Mouse (Mus musculus) macrophage (primary cell): Measurements from ENCODE around the gene Acoxl. TPM values are rescaled to one million over a fixed set of nuclear protein-coding genes. Genes with fewer than 3 reads are reported as not detected.
A peak's percentile ranks its signal among the peaks of the same experiment; 100 is the strongest.

Experiments
- H3K27ac ChIP-seq: fragments of 350-480 bp; formaldehyde crosslinking; 2 replicates; pipeline ENCODE4 v1.9.0; 2021
- H3K36me3 ChIP-seq: fragments of 350-480 bp; formaldehyde crosslinking; 2 replicates; pipeline ENCODE4 v1.9.0; 2021; ENCODE audit errors: inconsistent target
- H3K4me3 ChIP-seq: fragments of 350-480 bp; formaldehyde crosslinking; 2 replicates; pipeline ENCODE4 v1.9.0; 2021; ENCODE audit errors: inconsistent target
- H3K79me2 ChIP-seq: fragments of 350-480 bp; formaldehyde crosslinking; 2 replicates; pipeline ENCODE4 v1.9.0; 2021; ENCODE audit errors: inconsistent target
- WGBS: methylation state at CpG from one replicate; pipeline ENCODE4 v1.1.7; 2026; ENCODE audit warnings: inconsistent platforms; ENCODE audit not compliant: missing documents; 5-methylcytosine and 5-hydroxymethylcytosine counted together
- polyA plus RNA-seq: library from polyadenylated mRNA; stranded (reverse); fragments of 250-400 nt; gene quantifications from 3 replicates; pipeline ENCODE4 v1.2.4, GENCODE M21; 2018; ENCODE audit warnings: inconsistent platforms

Acoxl gene
- polyA plus RNA-seq, 1 experiment from 2014 or later = not detected

GRCm38 (mm10) chr2:128060213-128060612 lies 221.5 kb downstream of the Acoxl start:
- no peaks in the 10 kb centered on the region for H3K79me2 ChIP-seq
- H3K36me3 ChIP-seq = no peaks in the 10 kb centered on the region
- no peak overlapping the region for H3K4me3 ChIP-seq
- WGBS = 18% methylated on average over 6 of the region's 6 CpGs
- H3K27ac ChIP-seq = peak overlapping the region; percentile 75

- 14% methylated on average over 6 of the region's 6 CpGs for WGBS
- H3K27ac ChIP-seq = peak overlapping the region; percentile 75
- no peak overlapping the region for H3K4me3 ChIP-seq
- H3K79me2 ChIP-seq = no peaks in the 10 kb centered on the region
- H3K36me3 ChIP-seq = no peaks in the 10 kb centered on the region
Measured at GRCm38 (mm10) chr2:128060680-128061287, 222.1 kb downstream of the Acoxl start.

- Histone ChIP-seq H3K36me3 (no peaks in the 10 kb centered on the region), H3K4me3 (no peak overlapping the region), H3K79me2 (no peaks in the 10 kb centered on the region), H3K27ac (peak overlapping the region; percentile 75)
- WGBS = 49% methylated on average over 7 of the region's 7 CpGs
Measured at GRCm38 (mm10) chr2:128061491-128061890, 222.8 kb downstream of the Acoxl start.

GRCm38 (mm10) chr2:128062756-128063155 lies 224.1 kb downstream of the Acoxl start:
- no peaks in the 10 kb centered on the region for H3K36me3 ChIP-seq
- no peak overlapping the region for H3K4me3 ChIP-seq
- H3K27ac ChIP-seq = no peak overlapping the region
- WGBS = 48% methylated on average over 6 of the region's 6 CpGs
- no peaks in the 10 kb centered on the region for H3K79me2 ChIP-seq

GRCm38 (mm10) chr2:128065013-128065412 lies 226.3 kb downstream of the Acoxl start:
- H3K4me3 ChIP-seq = no peak overlapping the region
- 94% methylated on average over 2 of the region's 2 CpGs for WGBS
- H3K36me3 ChIP-seq = no peaks in the 10 kb centered on the region
- H3K27ac ChIP-seq = peak overlapping the region; percentile 87
- H3K79me2 ChIP-seq = no peaks in the 10 kb centered on the region

- Histone ChIP-seq H3K79me2 (no peaks in the 10 kb centered on the region), H3K27ac (peak overlapping the region; percentile 87), H3K36me3 (no peaks in the 10 kb centered on the region), H3K4me3 (no peak overlapping the region)
- 3% methylated on average over 2 of the region's 2 CpGs for WGBS
Measured at GRCm38 (mm10) chr2:128065576-128065975, 226.9 kb downstream of the Acoxl start.

GRCm38 (mm10) chr2:128067162-128067561 lies 228.5 kb downstream of the Acoxl start:
- Histone ChIP-seq H3K4me3 (no peak overlapping the region), H3K27ac (peak overlapping the region; percentile 87), H3K36me3 (no peaks in the 10 kb centered on the region), H3K79me2 (no peaks in the 10 kb centered on the region)
- 78% methylated on average over 3 of the region's 3 CpGs for WGBS

- Histone ChIP-seq H3K36me3 (no peaks in the 10 kb centered on the region), H3K27ac (peak overlapping the region; percentile 87), H3K79me2 (no peaks in the 10 kb centered on the region), H3K4me3 (no peak overlapping the region)
- WGBS = 86% methylated on average over 7 of the region's 7 CpGs
Measured at GRCm38 (mm10) chr2:128067596-128067995, 228.9 kb downstream of the Acoxl start.

- Histone ChIP-seq H3K4me3 (no peak overlapping the region), H3K79me2 (no peaks in the 10 kb centered on the region), H3K36me3 (no peaks in the 10 kb centered on the region), H3K27ac (no peak overlapping the region; the same call in 1 of the 2 replicates)
- WGBS = 93% methylated on average over 4 of the region's 4 CpGs
Measured at GRCm38 (mm10) chr2:128068176-128068575, 229.5 kb downstream of the Acoxl start.

- no peaks in the 10 kb centered on the region for H3K36me3 ChIP-seq
- 30% methylated on average over 2 of the region's 2 CpGs for WGBS
- no peak overlapping the region for H3K4me3 ChIP-seq
- H3K27ac ChIP-seq = no peak overlapping the region
- H3K79me2 ChIP-seq = no peaks in the 10 kb centered on the region
Measured at GRCm38 (mm10) chr2:128069025-128069424, 230.3 kb downstream of the Acoxl start.

GRCm38 (mm10) chr2:128071791-128072190 lies 233.1 kb downstream of the Acoxl start:
- Histone ChIP-seq H3K4me3 (no peak overlapping the region), H3K27ac (no peak overlapping the region), H3K79me2 (no peaks in the 10 kb centered on the region), H3K36me3 (no peaks in the 10 kb centered on the region)
- WGBS = 94% methylated on average over 7 of the region's 7 CpGs

GRCm38 (mm10) chr2:128072944-128073343 lies 234.3 kb downstream of the Acoxl start:
- 53% methylated on average over 5 of the region's 5 CpGs for WGBS
- no peaks in the 10 kb centered on the region for H3K36me3 ChIP-seq
- no peak overlapping the region for H3K27ac ChIP-seq
- no peaks in the 10 kb centered on the region for H3K79me2 ChIP-seq
- H3K4me3 ChIP-seq = no peak overlapping the region

- 67% methylated on average over 1 of the region's 2 CpGs for WGBS
- Histone ChIP-seq H3K79me2 (no peaks in the 10 kb centered on the region), H3K4me3 (no peak overlapping the region), H3K36me3 (no peaks in the 10 kb centered on the region), H3K27ac (no peak overlapping the region)
Measured at GRCm38 (mm10) chr2:128073603-128074002, 234.9 kb downstream of the Acoxl start.

GRCm38 (mm10) chr2:128076936-128077335 lies 238.3 kb downstream of the Acoxl start:
- 89% methylated on average over 4 of the region's 4 CpGs for WGBS
- H3K27ac ChIP-seq = no peak overlapping the region
- H3K79me2 ChIP-seq = no peaks in the 10 kb centered on the region
- H3K36me3 ChIP-seq = no peaks in the 10 kb centered on the region
- no peak overlapping the region for H3K4me3 ChIP-seq

GRCm38 (mm10) chr2:128078859-128079258 lies 240.2 kb downstream of the Acoxl start:
- H3K79me2 ChIP-seq = no peaks in the 10 kb centered on the region
- WGBS = 57% methylated on average over 5 of the region's 5 CpGs
- no peak overlapping the region for H3K27ac ChIP-seq
- no peaks in the 10 kb centered on the region for H3K36me3 ChIP-seq
- no peak overlapping the region for H3K4me3 ChIP-seq

GRCm38 (mm10) chr2:128079316-128079715 lies 240.6 kb downstream of the Acoxl start:
- WGBS = 96% methylated on average over 6 of the region's 6 CpGs
- H3K79me2 ChIP-seq = no peaks in the 10 kb centered on the region
- H3K36me3 ChIP-seq = no peaks in the 10 kb centered on the region
- H3K4me3 ChIP-seq = no peak overlapping the region
- H3K27ac ChIP-seq = no peak overlapping the region
